Mouse (Mus musculus): ENCODE data around the gene Tlx1.

The Tlx1 gene

GRCm38 (mm10) chr19:45159491-45159890, 9.0 kb downstream of the Tlx1 start:
- no peak for DNase-seq

GRCm38 (mm10) chr19:45159991-45160390, 9.5 kb downstream of the Tlx1 start:
- no peak for DNase-seq

- no peak for DNase-seq
Observed at GRCm38 (mm10) chr19:45160523-45160922, 10.0 kb downstream of the Tlx1 start.

GRCm38 (mm10) chr19:45161093-45161492, 10.6 kb downstream of the Tlx1 start:
- no peak for DNase-seq

GRCm38 (mm10) chr19:45162181-45162580, 11.7 kb downstream of the Tlx1 start:
- no peak for DNase-seq

GRCm38 (mm10) chr19:45162871-45163270, 12.4 kb downstream of the Tlx1 start:
- no peak for DNase-seq

GRCm38 (mm10) chr19:45170451-45170850, 20.0 kb downstream of the Tlx1 start:
- DNase-seq, result no peak

- no peak for DNase-seq
Observed at GRCm38 (mm10) chr19:45174803-45175202, 24.3 kb downstream of the Tlx1 start.

GRCm38 (mm10) chr19:45176269-45176668, 25.8 kb downstream of the Tlx1 start:
- no peak for DNase-seq

GRCm38 (mm10) chr19:45177004-45177737, 26.7 kb downstream of the Tlx1 start:
- no peak for DNase-seq

GRCm38 (mm10) chr19:45179451-45179850, 29.0 kb downstream of the Tlx1 start:
- DNase-seq, result no peak

- DNase-seq, result no peak
Observed at GRCm38 (mm10) chr19:45180447-45180846, 30.0 kb downstream of the Tlx1 start.

- no peak for DNase-seq
Observed at GRCm38 (mm10) chr19:45194651-45195050, 44.2 kb downstream of the Tlx1 start.

GRCm38 (mm10) chr19:45196967-45197366, 46.5 kb downstream of the Tlx1 start:
- no peak for DNase-seq

- no peak for DNase-seq
Observed at GRCm38 (mm10) chr19:45205311-45206105, 55.0 kb downstream of the Tlx1 start.

Data from thymus, adult 18-20 months (tissue).